Mouse (Mus musculus) B cell, adult (primary cell): ENCODE data around the gene Ccr1l1. TPM values are rescaled to one million over a fixed set of nuclear protein-coding genes. Genes with fewer than 3 reads are reported as not detected.

Experiments
- total RNA-seq: library from RNA; stranded (reverse); gene quantifications from 4 replicates; pipeline ENCODE4 v1.2.4, GENCODE M21; 2023; ENCODE audit not compliant: inconsistent age

Gene Ccr1l1
- not detected in 4 replicates for total RNA-seq

DNA sequence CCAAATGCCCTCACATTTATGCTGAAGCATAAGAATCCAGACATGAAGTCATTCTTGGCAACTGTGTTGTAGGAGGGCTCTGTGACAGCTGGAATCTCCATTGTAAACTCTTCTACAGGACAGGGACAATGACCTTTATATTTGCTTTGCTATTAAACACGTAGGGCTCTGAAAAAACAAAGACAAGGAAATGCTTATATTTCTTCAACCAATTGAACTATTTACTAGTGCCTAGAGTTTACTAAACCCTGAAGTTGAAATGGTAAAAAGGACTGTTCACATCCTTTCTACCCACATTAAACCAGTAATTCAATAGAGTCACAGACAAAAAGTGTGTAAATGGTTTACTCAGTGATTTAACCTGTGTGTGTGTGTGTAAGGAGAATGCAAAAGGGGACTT lies at the start of gene Ccr1l1:
Gene Ccr1l1 (minus strand): TSS at position 101 of the 400 bp plus-strand sequence.

DNA sequence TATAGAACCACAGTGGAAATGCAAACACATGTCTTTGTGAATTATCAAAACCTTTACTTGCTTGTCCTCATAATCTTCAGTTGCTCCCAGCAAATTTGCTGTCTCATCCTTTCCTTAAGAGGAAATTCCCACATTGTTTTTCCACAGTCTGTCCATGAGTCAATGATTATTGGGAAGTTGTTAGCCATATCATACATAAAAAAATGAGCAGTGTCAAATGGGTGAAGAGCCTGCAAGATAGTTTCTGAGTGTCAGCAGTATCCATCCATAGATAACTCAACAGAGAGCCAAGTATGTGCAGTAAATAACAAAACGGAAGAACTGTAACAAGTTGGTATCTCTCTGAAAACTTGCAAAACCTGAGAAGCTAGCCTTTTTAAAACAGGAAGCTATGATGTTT lies 43.5 kb upstream of the Ccr1l1 start, which contains the start of gene Ccr3:
Gene Ccr3 (plus strand): TSS at position 301 of the 400 bp plus-strand sequence.

DNA sequence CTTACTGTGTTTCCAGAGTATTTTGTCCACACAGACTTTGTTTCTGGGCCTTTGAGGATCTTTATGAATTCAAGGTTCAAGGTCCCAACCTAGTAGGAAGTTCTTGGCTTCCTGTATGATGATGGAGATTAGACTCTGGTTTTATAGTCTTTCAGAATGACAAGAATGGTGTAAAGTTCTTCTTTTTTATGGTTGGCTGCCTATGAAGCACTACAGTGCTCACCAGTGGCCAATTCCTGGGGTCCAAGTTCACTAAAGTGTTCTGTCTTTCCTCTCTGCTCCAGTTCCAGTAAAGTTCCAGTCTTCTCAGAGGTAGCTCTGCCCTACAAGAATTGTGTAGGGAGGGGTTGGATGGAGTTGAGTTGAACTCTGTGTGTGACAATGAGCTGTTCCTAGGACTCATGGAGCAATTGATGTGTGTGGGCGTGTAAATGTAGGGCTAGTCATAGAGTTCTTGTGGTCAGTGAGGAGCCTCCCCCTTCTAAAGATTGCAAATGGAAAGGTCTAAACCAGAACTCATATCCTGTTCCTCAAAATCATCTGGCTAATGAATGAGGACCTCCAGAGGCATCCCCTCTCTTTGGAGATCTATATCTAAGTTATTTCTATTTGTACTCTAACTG lies 9.8 kb downstream of the Ccr1l1 start, which contains the start of gene Ccr1:
Gene Ccr1 (minus strand): TSS at position 403 of the 623 bp plus-strand sequence.

Other genes with a start within 250 kb of the Ccr1l1 start
- gene Cxcr6, start 171.9 kb downstream of the Ccr1l1 start, total RNA-seq, result 0.27 TPM in 1 of 4 replicates, not detected in the others
- 37.9 to 46.3 TPM (median 41.0 TPM) in 4 replicates for gene Fyco1, start 126.5 kb downstream of the Ccr1l1 start, total RNA-seq
- gene Xcr1, start 116.4 kb downstream of the Ccr1l1 start, total RNA-seq, result 0.10 to 0.22 TPM in 2 of 4 replicates, not detected in the others
- gene Ccr1, start 9.7 kb downstream of the Ccr1l1 start, total RNA-seq, result 1.6 to 2.8 TPM (median 2.3 TPM) in 4 replicates
- gene Ccr3, start 43.6 kb upstream of the Ccr1l1 start, total RNA-seq, result 0.74 to 1.6 TPM (median 1.0 TPM) in 4 replicates
- 0.22 to 0.57 TPM (median 0.42 TPM) in 4 replicates for gene Ccr2, start 123.5 kb upstream of the Ccr1l1 start, total RNA-seq
- gene Ccr5, start 143.1 kb upstream of the Ccr1l1 start, total RNA-seq, result 6.1 to 9.1 TPM (median 8.4 TPM) in 4 replicates